Mouse (Mus musculus) thymus, adult 2 months (tissue): ENCODE data around the gene Gm16867.
"Not testable (repeated sequence)": the region's sequence is repeated elsewhere in the genome, so short reads cannot be mapped to it uniquely, and the experiment has no call there.

Experiments
- CTCF ChIP-seq: fragments of 200-500 bp; IDR thresholded peaks from 2 replicates; pipeline ENCODE4 v1.5.1; 2012; ENCODE audit warnings: mild to moderate bottlenecking, control low read depth, low read length, moderate library complexity, borderline replicate concordance; ENCODE audit not compliant: control insufficient read depth, poor library complexity, insufficient read depth; ENCODE audit errors: extremely low read depth
- POLR2A ChIP-seq: fragments of 200-500 bp; IDR thresholded peaks from 2 replicates; pipeline ENCODE4 v1.6.1; 2012; ENCODE audit warnings: mild to moderate bottlenecking, low read length, control low read depth, moderate library complexity; ENCODE audit not compliant: control insufficient read depth, poor library complexity, insufficient read depth; ENCODE audit errors: extremely low read depth

DNA sequence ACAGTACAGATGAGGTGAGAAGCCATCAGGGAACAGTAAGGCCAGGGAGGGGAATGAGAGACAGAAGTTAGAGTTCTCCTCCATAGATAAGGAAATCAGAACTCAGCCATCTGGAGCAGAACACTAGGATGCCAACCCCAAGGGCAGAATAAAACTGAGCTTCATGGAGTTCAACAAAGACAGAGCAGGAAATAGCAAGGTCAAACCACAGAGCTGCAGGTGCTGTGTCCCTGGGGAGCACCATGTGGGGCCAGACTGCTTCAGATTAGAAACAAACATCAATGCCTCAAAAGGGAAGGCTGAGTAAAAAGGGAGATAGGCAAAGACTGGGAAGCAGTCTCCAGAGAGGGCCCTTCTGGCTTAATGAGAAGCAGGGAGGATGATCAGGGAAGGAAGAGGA, 6.9 kb downstream of the Gm16867 start:
- TF ChIP-seq POLR2A, CTCF: not testable (repeated sequence)
